Mouse (Mus musculus): ENCODE data around the gene Adora1.

- TF ChIP-seq POLR2AphosphoS2 (IDR thresholded peaks at IDR 0.05; ENCODE audit: insufficient read length, low read depth) (no peak), MYOD1 (IDR thresholded peaks at IDR 0.05; ENCODE audit: control insufficient read depth in 1 of 3, insufficient read length in 2 of 3, low read depth in 2 of 3) (no peak), TCF12 (IDR thresholded peaks at IDR 0.05; ENCODE audit: insufficient read depth, poor library complexity, severe bottlenecking) (no peak), MAX (IDR thresholded peaks at IDR 0.05; ENCODE audit: low read depth) (no peak), POLR2A (IDR thresholded peaks at IDR 0.05; ENCODE audit: insufficient read length, low read depth) (no peak), REST (IDR thresholded peaks at IDR 0.05; ENCODE audit: insufficient read depth, insufficient read length) (no peak), CEBPB (IDR thresholded peaks at IDR 0.05; ENCODE audit: insufficient read depth, poor library complexity, severe bottlenecking) (no peak), USF1 (IDR thresholded peaks at IDR 0.05; ENCODE audit: low read depth) (no peak), E2F4 (IDR thresholded peaks at IDR 0.05; ENCODE audit: insufficient read depth) (no peak)
These were observed 6.1 kb upstream of the Adora1 start for GRCm38 (mm10) chr1:134241298-134241697.
